Mouse (Mus musculus) stomach, embryonic 15.5 days (tissue): ENCODE data around the gene Arhgap23. TPM values are rescaled to one million over a fixed set of nuclear protein-coding genes. Genes with fewer than 3 reads are reported as not detected.

Experiments used
- ATAC-seq: fragments of 200-750 bp; cut with Nextera tagmentation; 2 replicates; pipeline ENCODE4 v1.8.0; 2017; ENCODE audit warnings: low read depth, moderate number of reproducible peaks, moderate TSS enrichment; ENCODE audit not compliant: insufficient read depth, low FRiP score
- H3K27ac ChIP-seq: fragments of 300-500 bp; sonication (generic); 2 replicates; pipeline ENCODE4 v1.5.1; 2015; ENCODE audit warnings: mild to moderate bottlenecking, inconsistent platforms
- H3K27me3 ChIP-seq: fragments of 300-500 bp; sonication (generic); replicated peaks from 2 replicates; pipeline ENCODE4 v1.6.1; 2015; ENCODE audit warnings: inconsistent platforms
- H3K36me3 ChIP-seq: fragments of 300-500 bp; sonication (generic); 2 replicates; pipeline ENCODE4 v1.6.1; 2015; ENCODE audit warnings: inconsistent platforms
- H3K4me1 ChIP-seq: fragments of 300-500 bp; sonication (generic); 2 replicates; pipeline ENCODE4 v1.6.1; 2015; ENCODE audit warnings: inconsistent platforms
- H3K4me2 ChIP-seq: fragments of 300-500 bp; sonication (generic); 2 replicates; pipeline ENCODE4 v1.6.1; 2015; ENCODE audit warnings: mild to moderate bottlenecking, inconsistent platforms
- H3K4me3 ChIP-seq: fragments of 300-500 bp; sonication (generic); replicated peaks from 2 replicates; pipeline ENCODE4 v1.5.1; 2015; ENCODE audit warnings: inconsistent platforms
- H3K9ac ChIP-seq: fragments of 300-500 bp; sonication (generic); 2 replicates; pipeline ENCODE4 v1.6.1; 2015; ENCODE audit warnings: inconsistent platforms
- H3K9me3 ChIP-seq: fragments of 300-500 bp; sonication (generic); 2 replicates; pipeline ENCODE4 v1.6.1; 2016; ENCODE audit warnings: inconsistent platforms
- WGBS: fragments of 180-500 bp; shearing (Covaris S2); methylation state at CpG from one replicate; pipeline ENCODE4 v1.1.7; 2015; 5-methylcytosine and 5-hydroxymethylcytosine counted together
- polyA plus RNA-seq: library from polyadenylated mRNA; unstranded; fragments of >200 nt; fragmentation: Nextera tagmentation; extraction: Ambion mirVana; gene quantifications from 2 replicates; pipeline ENCODE4 v1.2.1, GENCODE M21; 2015

Arhgap23 gene
- polyA plus RNA-seq, 1 experiment from 2014 or later: 6.2 TPM

GRCm38 (mm10) chr11:97394146-97394545, 21.2 kb upstream of the Arhgap23 start:
- Histone ChIP-seq H3K4me3 (no peak overlapping the region), H3K4me1 (0 out of 2 replicates have a peak, but pooled peaks cover 2% of the 10 kb centered on the region), H3K27ac (no peak overlapping the region), H3K27me3 (no peaks in the 10 kb centered on the region), H3K9me3 (no peaks in the 10 kb centered on the region), H3K36me3 (peaks cover 21% of the 10 kb centered on the region), H3K9ac (no peak overlapping the region), H3K4me2 (no peak overlapping the region)
- 74% methylated on average over 11 of the region's 11 CpGs for WGBS
- ATAC-seq: no peak

DNA sequence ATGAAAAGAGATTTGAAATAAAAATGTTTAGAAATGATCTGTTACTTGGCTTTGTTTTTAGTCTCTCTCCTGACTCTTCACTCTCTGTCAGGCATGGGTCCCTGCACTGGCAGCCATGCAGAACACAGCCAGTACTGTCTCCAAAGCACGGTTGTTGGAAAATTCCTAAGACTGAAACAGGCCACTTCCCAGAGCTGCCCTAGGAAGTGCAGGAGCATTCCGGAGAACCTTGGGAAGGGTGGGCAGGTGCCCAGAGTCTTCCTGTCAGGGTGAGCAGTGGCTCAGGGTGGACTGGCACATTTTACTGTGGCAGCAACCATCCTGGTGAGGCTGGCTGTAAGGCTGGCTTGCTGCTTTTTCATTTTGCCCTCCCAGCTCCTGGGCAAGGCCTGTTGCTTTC, 16.8 kb upstream of the Arhgap23 start:
- Histone ChIP-seq H3K27ac (no peak overlapping the region), H3K4me1 (peaks cover 6% of the 10 kb centered on the region; the same call in 1 of the 2 replicates), H3K4me2 (no peak overlapping the region), H3K9ac (no peak overlapping the region), H3K4me3 (no peak overlapping the region), H3K36me3 (peaks cover 13% of the 10 kb centered on the region; the same call in 1 of the 2 replicates), H3K9me3 (no peaks in the 10 kb centered on the region), H3K27me3 (no peaks in the 10 kb centered on the region)
- ATAC-seq: no peak
- WGBS: 70% methylated on average over 2 of the region's 2 CpGs

- no peak overlapping the region for H3K27ac ChIP-seq
- peaks cover 8% of the 10 kb centered on the region; the same call in 1 of the 2 replicates for H3K36me3 ChIP-seq
- no peaks in the 10 kb centered on the region for H3K9me3 ChIP-seq
- no peaks in the 10 kb centered on the region for H3K27me3 ChIP-seq
- peak; percentile 64; the same call in 1 of the 2 replicates for ATAC-seq
- peak overlapping the region; percentile 20; the same call in 1 of the 2 replicates for H3K9ac ChIP-seq
- H3K4me3 ChIP-seq: peak overlapping the region; percentile 39
- H3K4me1 ChIP-seq: peaks cover 17% of the 10 kb centered on the region
- peak overlapping the region; percentile 87 for H3K4me2 ChIP-seq
- WGBS: 3% methylated on average over 23 of the region's 23 CpGs
These were observed 15.2 kb upstream of the Arhgap23 start for GRCm38 (mm10) chr11:97399958-97400710.

DNA sequence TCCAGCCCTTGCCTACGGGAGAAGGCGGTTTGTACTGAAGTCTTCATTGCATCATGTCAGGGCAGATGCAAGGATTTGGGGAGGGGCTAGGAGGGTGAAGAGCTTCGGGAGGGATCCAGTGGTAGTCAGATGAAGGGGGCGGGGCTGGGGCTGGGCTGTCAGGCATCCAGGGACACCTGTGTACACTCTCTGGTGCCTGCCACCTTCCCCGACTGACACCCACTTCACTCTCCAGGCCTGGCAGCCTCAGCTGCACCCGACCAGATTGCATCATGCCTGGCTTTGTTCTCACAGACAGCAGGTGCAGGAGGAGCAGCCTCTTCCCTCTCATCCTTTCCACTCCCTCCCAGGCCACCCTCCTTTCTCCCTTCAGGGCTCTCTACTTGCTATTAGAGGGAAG, 14.3 kb upstream of the Arhgap23 start:
- Histone ChIP-seq H3K9ac (no peak overlapping the region), H3K4me3 (no peak overlapping the region), H3K4me2 (no peak overlapping the region), H3K27ac (no peak overlapping the region), H3K9me3 (no peaks in the 10 kb centered on the region), H3K27me3 (peaks cover under 1% of the 10 kb centered on the region; the same call in 1 of the 2 replicates), H3K36me3 (no peaks in the 10 kb centered on the region), H3K4me1 (peaks cover 27% of the 10 kb centered on the region)
- WGBS: 22% methylated on average over 6 of the region's 6 CpGs
- no peak for ATAC-seq

GRCm38 (mm10) chr11:97401686-97402435, 13.5 kb upstream of the Arhgap23 start:
- Histone ChIP-seq H3K4me1 (peaks cover 35% of the 10 kb centered on the region), H3K4me3 (no peak overlapping the region), H3K9me3 (no peaks in the 10 kb centered on the region), H3K4me2 (no peak overlapping the region), H3K27ac (no peak overlapping the region), H3K27me3 (peaks cover 3% of the 10 kb centered on the region; the same call in 1 of the 2 replicates), H3K9ac (no peak overlapping the region), H3K36me3 (no peaks in the 10 kb centered on the region)
- no peak for ATAC-seq
- 70% methylated on average over 3 of the region's 3 CpGs for WGBS

- Histone ChIP-seq H3K4me1 (peaks cover 40% of the 10 kb centered on the region), H3K4me3 (no peak overlapping the region), H3K4me2 (no peak overlapping the region), H3K36me3 (no peaks in the 10 kb centered on the region), H3K9ac (no peak overlapping the region), H3K27me3 (peaks cover 3% of the 10 kb centered on the region; the same call in 1 of the 2 replicates), H3K27ac (no peak overlapping the region), H3K9me3 (no peaks in the 10 kb centered on the region)
- WGBS: 33% methylated on average over 2 of the region's 2 CpGs
- no peak for ATAC-seq
These were observed 12.6 kb upstream of the Arhgap23 start for GRCm38 (mm10) chr11:97402746-97403145.

- Histone ChIP-seq H3K4me3 (peak overlapping the region; percentile 57), H3K9me3 (no peaks in the 10 kb centered on the region), H3K4me2 (peak overlapping the region; percentile 100), H3K27me3 (peaks cover 3% of the 10 kb centered on the region; the same call in 1 of the 2 replicates), H3K27ac (peak overlapping the region; percentile 57; the same call in 1 of the 2 replicates), H3K36me3 (no peaks in the 10 kb centered on the region), H3K9ac (no peak overlapping the region), H3K4me1 (peaks cover 40% of the 10 kb centered on the region)
- 43% methylated on average over 8 of the region's 8 CpGs for WGBS
- no peak for ATAC-seq
These were observed 11.6 kb upstream of the Arhgap23 start for GRCm38 (mm10) chr11:97403614-97404183.

- H3K27ac ChIP-seq: peak overlapping the region; percentile 57; the same call in 1 of the 2 replicates
- H3K4me2 ChIP-seq: peak overlapping the region; percentile 100
- peak; percentile 33 for ATAC-seq
- 0% methylated on average over 50 of the region's 61 CpGs for WGBS
- H3K4me1 ChIP-seq: peaks cover 40% of the 10 kb centered on the region
- no peaks in the 10 kb centered on the region for H3K9me3 ChIP-seq
- H3K4me3 ChIP-seq: peak overlapping the region; percentile 57
- peaks cover 3% of the 10 kb centered on the region; the same call in 1 of the 2 replicates for H3K27me3 ChIP-seq
- H3K9ac ChIP-seq: peak overlapping the region; percentile 56; the same call in 1 of the 2 replicates
- no peaks in the 10 kb centered on the region for H3K36me3 ChIP-seq
These were observed 11.1 kb upstream of the Arhgap23 start for GRCm38 (mm10) chr11:97404184-97404760.

DNA sequence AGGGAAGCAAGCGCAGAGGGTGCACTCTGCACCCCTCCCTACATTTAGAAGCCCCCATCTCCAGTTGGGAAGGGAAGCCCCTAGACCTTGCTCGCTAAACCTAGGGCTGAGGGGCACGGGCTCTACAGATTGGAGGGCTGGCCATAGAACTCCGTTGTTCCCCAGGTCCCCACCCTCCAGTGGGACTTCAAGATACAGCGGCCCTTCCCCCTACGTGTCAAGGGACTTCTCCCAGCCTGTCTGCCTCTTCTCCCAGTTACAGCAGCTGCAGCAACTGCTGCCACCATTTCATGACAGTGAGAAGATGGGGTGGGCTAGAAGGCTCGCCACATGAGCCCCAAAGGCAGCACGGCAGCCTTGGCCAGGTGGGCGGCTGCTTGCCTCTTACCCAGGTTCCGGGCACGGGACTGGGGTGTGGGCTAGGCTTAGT, 10.6 kb upstream of the Arhgap23 start:
- WGBS: 2% methylated on average over 11 of the region's 11 CpGs

GRCm38 (mm10) chr11:97406094-97406951, 9.0 kb upstream of the Arhgap23 start:
- ATAC-seq: no peak
- Histone ChIP-seq H3K27ac (peak overlapping the region; percentile 51; the same call in 1 of the 2 replicates), H3K4me2 (peak overlapping the region; percentile 37; the same call in 1 of the 2 replicates), H3K9ac (no peak overlapping the region), H3K9me3 (no peaks in the 10 kb centered on the region), H3K4me3 (no peak overlapping the region), H3K4me1 (peaks cover 34% of the 10 kb centered on the region), H3K36me3 (no peaks in the 10 kb centered on the region), H3K27me3 (peaks cover 3% of the 10 kb centered on the region; the same call in 1 of the 2 replicates)
- 58% methylated on average over 10 of the region's 10 CpGs for WGBS

More for the DNA sequence above, 10.6 kb upstream of the Arhgap23 start:
- Histone ChIP-seq H3K27me3 (peaks cover 3% of the 10 kb centered on the region; the same call in 1 of the 2 replicates), H3K4me3 (peak overlapping the region; percentile 57), H3K27ac (peak overlapping the region; percentile 40; the same call in 1 of the 2 replicates), H3K4me1 (peaks cover 40% of the 10 kb centered on the region), H3K9me3 (no peaks in the 10 kb centered on the region), H3K4me2 (peak overlapping the region; percentile 100), H3K9ac (peak overlapping the region; percentile 56; the same call in 1 of the 2 replicates), H3K36me3 (no peaks in the 10 kb centered on the region)
- ATAC-seq: peak; percentile 2; the same call in 1 of the 2 replicates
